Mouse (Mus musculus): ENCODE measurements at regions not wholly inside any gene's neighbourhood (a gene's known extent, or its start where the extent isn't known, plus 50 kb on each side); places are given as distances from the start of the nearest gene placed in this dataset.

DNA sequence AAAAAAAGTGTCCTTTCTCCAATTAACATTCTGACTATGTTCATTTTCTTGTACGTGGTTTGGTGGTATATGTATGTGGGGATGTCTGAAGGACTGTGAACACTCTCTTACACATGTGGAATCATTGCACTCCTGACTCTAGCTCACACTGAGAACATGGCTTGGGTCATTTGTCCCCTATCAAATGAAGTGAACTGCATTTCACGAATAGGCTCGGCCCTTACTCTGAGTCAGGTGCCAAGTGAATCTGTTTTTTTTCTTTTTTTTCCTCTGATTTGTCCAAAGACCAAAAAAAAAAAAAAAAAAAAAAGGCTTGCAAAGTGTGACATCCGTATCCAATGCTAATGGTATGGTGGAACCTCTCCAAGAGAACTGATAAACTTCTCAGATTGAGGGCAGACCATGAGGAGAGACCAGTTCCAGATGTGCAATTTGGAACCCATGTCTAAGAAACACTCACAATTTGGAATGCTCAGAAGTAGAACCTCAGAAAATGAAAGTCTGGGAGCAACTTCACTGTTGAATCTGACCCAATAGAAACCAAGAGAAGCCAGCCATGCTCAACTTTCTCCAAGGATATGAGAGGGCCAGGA, 631.7 kb upstream of the Fam160b2 start:
- DNase-seq (ENCODE audit: low spot score in 2 of 2) = no peak

DNA sequence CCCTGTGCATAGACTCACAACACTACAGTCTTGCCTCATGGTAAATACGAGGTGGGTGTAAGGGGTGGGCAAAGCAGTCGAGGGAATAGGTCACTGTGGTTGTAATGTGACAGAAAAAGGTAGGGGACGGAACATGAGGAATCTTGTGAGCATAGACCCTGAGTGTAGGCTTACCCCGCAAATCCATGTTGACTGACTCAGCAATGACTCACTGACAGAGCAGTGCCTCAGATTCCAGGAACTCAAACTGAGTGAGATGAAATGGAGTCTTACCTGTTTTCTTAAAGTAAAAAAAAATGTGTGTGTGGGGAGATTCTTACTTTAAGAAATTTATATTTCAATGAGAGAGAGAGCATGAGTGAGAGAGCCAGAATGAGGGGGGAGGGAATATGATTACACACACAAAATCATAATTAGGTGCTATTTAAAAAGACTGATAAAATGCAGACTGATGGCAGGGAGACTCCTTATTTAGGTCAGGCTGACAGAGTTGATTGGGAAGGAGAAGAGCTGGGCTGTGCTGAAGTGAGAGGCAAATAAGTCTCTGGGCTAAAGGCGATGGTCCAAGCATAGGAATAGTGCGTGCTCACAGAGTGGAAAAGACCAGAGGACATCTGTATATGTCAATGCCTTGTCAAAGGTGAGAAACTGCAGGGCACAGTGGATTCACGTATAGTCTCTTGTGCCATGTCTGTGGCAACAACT, 631.0 kb upstream of the Fam160b2 start:
- DNase-seq (ENCODE audit: low spot score in 2 of 2) = no peak

DNA sequence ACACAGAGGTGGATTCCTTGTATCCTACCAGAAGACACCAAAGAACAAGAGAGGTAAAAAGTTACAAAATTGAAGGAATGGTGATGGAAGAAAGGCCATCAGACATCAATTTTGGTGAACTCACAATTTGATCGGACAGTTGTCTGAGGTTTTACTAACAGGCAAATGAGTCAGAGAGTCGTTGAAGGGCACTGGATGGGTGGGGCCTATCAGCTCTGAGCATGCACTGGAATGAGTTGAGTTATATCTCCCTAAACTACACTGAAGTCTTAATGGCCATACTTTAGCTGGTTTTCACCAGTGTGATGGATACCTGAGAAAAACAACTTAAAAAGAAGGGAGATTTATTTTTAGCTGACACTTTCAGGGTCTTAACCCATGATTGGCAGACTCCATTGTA, 630.3 kb upstream of the Fam160b2 start:
- DNase-seq (ENCODE audit: low spot score in 2 of 2) = no peak

DNA sequence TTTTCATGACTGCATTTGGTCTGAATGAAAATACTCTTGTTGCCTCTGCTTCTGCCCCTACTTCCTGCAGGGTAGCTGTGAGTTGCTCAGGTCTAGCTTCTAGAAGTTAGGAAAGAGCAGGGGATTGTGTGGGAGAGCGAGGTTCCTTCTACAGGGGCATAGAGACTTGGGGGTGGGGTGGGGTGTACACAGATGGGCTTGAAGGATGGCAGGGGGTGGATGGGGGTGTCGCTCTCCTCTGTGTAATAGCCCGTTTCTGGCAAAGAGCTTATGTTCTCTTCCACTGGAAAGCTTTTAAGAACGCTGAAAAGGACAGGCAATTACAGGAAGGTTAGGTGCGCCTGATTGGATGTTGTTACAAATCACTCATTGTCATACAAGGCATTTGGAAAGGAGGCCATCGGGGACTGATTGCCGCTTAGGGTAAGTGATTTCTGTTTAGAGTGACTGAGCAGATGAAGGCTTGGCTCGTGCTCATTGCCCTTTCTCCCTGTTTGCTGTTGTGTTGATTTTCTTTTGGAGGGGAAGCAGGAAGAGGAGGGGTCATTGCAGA, 629.3 kb upstream of the Fam160b2 start:
- DNase-seq (ENCODE audit: low spot score in 2 of 2) = no peak

DNA sequence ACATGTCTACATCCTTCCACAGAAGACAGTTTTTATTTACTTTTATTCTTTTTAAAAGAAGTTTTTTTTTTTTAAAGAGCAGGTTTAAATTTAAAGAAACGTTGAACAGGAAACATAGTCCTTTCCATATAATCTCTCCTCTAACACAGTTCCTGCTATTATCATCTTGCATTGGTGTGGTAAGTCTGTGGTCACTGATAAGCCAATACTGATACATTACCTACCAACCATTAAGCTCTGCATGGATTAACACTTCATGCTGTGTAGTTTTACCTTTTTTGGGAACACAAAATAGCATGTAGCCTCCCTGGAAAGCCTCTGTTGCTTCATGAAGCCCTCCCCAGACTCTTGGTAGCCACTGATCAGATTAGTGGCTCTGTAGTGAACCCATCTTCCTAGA, 617.4 kb upstream of the Fam160b2 start:
- DNase-seq (ENCODE audit: low spot score in 2 of 2) = no peak

DNA sequence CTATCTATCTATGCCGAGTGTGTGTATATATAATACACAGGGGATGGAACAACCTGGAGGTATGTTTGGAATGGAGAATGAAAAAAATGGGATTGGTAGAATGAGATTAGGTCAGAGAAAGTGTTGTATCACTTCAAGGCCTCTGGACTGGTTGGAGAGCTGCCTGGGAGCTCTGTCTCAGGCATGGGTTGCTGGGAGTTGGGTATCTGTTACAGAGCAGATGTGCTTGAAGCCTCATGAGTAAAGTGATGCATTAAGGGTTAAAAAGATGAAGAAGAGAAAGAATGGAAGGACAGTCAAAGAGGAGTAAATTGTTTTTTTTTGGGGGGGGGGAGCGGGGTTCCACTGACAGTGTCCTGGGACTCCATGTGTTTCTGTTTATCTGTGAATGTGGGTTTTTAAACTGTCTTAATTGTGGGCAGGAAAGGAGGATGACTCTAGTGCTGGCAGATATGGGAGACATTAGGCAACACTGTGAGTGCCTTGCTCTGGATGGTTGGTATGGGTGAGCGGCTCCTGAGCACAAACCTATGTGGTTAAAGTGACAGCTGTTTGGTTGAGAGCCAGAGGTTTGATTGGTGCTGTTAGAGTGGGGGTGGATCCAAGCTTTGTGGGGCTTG, 611.8 kb upstream of the Fam160b2 start:
- no peak for DNase-seq (ENCODE audit: low spot score in 2 of 2)

DNA sequence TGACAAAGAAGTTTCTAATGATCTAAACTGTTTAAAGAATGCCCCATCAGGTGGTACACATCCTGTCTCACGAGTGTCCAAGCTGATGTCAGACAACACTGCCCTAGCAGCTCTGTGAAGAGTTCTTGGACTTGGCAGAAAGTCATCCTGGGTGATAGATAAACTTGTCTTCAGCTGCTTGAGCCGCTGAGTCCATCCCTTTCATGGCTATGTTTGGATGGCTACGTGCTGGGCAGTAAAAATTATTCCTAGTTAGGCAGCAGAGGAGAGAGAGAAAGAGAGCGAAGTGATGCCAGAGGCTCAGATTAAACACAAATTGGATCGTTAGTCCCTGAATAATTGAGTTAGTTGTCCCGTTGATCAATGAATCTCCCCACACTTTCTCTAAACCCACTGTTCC, 603.8 kb upstream of the Fam160b2 start:
- no peak for DNase-seq (ENCODE audit: low spot score in 2 of 2)

DNA sequence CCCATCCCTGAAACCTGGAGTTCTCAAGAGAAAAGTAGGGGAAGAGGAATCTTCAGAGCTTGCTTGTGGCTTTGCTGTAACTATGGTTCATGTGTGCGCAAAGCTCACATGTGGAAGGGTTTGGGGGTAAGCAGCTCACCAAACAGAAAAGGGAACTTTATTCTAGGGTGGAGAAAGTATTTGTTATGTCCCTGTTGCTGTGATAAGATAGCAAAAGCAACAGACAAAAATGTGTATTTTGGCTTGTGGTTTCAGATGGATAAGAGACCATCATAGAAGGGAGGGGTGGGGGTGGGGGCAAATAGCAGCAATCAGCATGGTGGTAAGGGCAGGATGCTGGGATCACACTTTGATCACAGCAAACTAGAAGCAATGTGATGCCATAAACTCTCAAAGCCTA, 601.3 kb upstream of the Fam160b2 start:
- DNase-seq (ENCODE audit: low spot score in 2 of 2) = no peak

DNA sequence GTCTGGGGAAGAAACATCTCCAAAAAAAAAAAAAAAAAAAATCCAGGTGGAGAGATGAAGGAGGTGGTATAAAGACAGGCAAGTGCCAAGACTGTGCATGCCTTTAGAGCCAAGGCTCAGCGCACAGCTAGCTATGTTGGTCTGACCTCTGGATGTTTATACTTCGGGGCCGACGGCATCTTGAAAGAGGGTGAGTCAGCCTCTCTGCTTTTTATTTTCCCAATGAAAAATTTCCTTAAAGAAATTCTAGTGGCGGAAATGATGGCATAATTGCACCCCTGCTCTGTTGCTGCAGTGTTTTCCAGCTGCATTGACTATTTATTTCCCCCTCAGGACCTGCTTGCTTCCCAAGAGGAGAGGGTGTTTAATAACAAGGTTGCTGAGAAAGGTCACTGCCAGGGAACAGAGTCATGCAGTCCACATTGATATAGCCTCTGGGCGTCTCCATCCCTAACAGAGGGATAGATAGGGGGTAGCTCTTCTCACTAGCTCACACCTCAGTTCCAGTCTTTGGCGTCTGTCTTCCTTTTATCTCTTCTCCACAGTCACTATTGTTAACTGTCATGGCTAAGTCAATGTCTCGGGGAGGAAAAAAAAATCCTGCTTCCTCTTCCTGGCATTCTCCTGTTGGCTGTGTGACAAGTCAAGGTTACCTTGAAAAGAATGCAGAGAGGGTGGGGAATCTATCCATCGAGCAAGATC, 599.7 kb upstream of the Fam160b2 start:
- no peak for DNase-seq (ENCODE audit: low spot score in 2 of 2)

DNA sequence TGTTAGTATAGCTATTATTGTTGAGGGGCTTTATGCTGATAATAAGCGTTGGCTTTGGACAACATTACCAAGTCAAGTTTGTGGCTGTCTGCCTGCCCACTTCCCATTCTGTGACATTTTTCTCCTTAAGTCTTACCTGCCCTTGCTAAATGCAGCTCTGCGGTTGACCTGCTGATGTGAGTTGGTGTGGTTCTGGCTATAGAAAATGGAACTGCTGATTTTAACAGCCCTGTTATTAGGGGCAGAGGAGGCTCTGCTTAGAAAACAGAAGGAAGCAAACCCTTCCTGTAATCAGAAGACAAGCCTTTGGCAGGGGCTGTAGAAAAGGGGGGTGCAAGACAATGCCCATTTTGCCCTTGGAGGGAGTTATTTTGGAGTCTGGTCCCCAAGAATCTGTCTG, 594.6 kb upstream of the Fam160b2 start:
- no peak for DNase-seq (ENCODE audit: low spot score in 2 of 2)

DNA sequence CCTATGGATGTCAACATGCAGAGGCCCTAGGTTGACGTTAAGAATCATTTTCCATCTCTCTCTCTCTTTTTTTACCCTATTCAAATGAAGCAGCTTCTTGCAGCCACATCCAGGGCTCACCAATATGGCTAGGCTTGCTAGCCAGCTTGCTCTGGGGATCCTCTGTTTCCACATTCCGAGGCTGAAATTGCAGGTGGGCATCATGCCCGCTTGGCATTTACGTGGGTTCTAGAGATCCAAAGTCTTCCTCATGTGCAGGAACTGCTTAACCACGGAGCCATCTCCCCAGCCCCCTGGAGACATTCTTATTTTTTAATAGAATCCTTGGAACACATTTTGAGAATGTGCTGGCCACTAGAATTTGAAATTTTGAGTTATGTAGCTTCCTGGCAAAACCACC, 592.9 kb upstream of the Fam160b2 start:
- no peak for DNase-seq (ENCODE audit: low spot score in 2 of 2)

DNA sequence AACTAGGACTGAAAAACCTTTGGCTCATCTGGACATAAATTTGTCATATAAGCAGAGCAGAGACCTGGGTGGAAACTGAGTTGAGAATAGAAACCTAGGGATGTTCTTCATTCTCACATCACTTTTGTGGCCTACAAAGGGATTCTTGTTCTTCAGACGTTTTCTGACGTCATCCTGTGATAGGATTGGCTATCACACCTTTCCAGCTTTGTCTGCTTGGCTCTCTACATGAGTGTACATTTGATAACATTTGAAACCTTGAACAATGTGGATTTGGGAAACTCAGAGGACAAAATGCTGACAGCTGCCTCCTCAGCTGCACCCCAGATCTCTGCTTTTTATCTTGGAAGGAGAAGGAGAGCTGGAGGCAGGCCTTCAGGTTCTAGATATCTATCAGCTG, 589.7 kb upstream of the Fam160b2 start:
- no peak for DNase-seq (ENCODE audit: low spot score in 2 of 2)

DNA sequence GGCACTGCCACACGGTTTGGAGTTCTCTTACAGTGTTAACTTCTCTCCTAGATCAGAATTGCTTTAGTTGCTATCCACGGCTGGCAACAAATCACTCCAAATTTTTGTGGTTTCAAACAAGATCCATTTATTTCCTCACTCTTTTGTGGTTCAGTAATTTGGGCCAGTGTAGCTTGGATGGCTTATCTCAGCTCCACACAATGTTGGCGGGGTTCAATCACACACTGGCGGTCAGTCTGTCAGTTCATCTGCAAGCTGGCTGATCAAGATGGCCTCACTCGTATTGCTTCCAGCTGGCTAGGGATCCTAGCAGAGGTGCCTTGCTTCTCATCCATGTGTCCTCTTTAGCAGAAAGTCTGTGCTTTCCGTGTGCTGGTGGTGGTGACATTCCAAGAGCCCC, 577.7 kb upstream of the Fam160b2 start:
- no peak for DNase-seq (ENCODE audit: low spot score in 2 of 2)

DNA sequence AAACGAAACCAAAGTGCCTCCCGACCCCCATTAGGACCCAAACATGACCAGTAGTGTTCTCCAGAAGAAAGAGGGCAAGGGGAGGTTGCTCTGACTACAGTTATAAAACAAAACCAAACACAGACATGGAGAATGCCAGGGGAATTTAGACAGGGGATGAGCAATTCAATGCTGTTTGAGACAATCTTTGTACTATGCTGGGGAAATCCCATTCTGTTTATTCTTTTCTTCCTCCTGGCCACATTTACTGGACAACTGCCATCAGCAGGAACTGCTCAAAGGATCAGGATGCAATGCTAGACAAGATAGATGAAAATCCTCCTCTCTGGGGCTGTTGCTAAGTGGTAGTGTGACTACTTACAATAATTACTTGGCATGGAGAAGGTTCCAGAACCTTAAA, 574.5 kb upstream of the Fam160b2 start:
- DNase-seq (ENCODE audit: low spot score in 2 of 2) = no peak

DNA sequence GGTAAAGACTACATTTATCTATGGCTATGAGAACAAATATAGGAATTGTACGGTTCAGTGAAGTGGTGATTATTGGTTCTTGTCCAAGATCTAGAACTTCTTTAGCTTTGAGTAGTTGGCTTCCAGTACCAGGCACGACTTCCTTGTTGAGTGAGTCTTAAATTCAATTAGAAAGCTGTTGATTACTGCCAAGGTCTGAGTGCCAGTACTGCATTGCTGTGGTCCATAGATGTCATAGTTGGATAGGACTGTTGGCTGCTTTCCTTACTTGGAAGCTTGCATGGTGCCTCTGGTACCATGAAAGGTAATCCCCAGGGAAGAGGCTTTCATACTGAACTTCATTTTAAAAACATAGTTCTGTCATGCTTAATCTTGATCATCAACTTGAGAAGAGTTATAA, 559.9 kb upstream of the Fam160b2 start:
- DNase-seq (ENCODE audit: low spot score in 2 of 2) = no peak

DNA sequence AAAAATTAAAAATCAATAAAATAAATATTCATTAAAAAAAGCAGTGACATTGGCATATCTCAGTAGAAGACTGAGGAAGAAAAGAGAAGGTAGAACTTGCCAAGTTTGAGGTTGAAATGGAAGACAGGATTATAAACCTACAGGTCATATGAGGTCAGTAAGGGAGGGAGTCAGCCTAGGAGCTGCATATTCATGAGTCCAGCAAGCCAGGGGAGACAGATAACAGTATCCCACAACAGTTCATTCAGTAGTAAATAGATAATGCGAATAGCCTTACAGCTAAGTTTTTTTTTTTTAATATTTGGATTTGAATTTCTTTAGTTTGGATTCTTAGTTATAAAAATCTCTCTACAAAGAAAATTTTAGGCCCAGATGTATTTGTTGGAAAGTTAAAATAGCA, 542.8 kb upstream of the Fam160b2 start:
- DNase-seq (ENCODE audit: low spot score in 2 of 2) = no peak

DNA sequence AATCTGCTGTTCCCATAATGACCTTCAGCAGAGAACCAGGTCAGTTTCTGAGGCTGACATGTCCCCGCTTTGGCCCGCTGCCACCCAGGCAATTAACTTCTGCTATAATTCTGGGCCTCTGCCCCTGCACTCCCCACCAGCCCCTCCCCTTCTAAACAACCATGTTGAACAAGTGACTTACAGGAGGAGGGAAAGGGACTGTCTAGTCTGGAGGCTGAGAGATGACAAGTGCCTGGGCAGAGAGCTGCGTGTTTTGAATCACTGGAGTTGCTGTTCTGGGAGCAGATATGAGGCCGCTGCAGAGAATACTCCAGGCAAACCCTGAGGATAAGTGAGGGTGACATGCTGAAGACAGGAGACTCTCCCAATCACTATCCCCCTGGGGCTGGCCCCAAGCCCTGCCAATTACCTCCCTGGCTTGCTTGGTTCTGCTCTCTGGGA, 530.2 kb upstream of the Fam160b2 start:
- DNase-seq (ENCODE audit: low spot score in 2 of 2) = no peak

DNA sequence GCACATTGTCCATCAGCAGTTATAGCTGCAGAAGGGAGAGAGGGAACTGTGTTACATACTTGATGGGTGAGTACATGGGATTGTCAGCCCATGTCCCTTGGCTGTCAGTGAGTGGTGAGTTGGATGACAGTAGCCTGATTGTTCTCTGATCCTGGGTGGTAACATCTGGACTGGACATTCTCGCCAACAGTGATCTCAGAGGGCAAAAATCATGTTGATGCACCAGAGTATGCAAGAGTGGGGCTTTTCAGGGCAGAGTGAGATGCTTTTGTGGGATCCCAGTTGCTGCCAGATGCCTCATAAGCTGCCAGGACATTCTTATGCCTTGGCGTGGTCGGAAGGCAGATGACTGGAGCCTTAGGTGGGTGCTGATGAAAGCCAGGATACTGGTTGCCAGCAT, 528.9 kb upstream of the Fam160b2 start:
- no peak for DNase-seq (ENCODE audit: low spot score in 2 of 2)

DNA sequence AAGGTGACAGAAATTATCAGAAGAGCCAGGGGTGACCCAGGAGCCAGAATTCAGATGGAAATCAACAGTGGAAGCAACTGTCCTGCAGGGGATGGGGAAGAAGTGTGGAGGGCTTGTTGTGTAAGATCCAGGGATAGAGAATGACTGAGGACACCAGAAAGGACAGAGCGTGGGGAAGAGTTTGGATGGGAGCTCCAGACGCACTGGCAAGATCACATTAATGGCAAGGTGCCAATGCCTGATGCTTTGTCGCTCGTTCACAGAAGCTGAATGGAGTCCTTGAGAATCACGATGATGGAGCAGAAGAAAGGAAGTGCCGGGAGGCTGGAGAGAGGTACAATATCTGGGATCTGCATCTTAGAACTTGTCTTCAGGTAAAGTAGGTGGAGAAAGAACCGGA, 519.0 kb upstream of the Fam160b2 start:
- no peak for DNase-seq (ENCODE audit: low spot score in 2 of 2)

DNA sequence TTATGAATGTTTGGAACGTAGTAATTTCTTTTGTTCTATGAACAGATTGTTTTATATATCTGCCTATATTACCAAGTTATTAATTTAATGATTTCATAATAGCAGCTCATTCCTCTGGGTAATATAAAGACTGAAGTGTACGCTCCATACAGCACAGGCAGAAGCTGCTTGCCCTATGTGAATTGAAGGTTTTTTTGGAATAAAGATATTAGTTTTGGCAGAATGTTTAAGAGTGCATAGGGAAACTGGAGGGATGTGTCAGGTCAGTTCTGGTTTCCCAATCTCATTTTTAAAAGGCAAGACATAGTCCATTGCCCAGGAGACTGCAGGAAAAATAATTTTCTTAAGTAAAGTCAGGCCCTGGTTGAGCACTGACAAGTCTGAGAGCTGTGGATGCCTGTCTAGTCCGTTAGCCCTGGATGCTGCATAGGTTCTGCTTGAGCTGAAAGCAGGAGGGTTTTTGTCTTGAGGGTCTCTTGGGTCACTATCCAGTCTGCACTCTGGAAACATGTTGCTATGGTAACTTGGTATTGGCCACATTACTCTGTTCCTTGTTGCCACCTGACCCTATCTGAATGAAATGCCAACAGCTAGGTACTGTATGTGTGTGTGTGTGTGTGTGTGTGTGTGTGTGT, 516.3 kb upstream of the Fam160b2 start:
- no peak for DNase-seq (ENCODE audit: low spot score in 2 of 2)

DNA sequence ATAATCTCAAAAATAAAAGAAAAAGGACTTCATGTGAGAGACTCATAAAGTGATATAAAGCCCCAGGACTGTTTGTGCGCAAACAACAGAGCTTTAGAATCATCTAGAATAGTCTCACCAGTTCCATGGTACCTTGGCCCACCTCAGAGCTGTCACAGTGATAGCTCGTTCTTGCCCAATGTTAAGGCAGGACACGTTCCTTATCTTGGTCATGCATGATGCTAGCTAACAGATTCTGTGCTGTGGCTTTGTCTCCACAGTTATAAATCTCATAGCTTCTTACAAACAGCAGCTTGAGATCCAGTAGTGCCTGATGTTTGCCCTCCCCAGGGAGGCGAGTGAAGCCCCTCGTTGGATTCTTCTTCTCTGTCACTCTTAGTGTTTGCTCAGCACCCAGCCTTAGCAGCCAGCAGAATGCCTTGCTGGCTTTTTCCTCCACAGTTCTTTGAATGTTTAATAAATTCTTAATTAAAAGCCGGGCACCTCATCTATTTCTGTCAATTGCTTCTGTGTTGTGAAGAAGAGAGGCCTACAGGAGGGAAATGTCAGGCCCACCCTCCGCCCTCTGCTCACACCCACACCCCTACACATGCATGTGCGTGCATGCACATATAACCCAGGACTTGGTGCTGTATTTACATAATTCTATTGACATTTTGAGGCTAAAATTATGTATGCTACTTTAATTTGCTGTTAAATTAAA, 515.6 kb upstream of the Fam160b2 start:
- DNase-seq (ENCODE audit: low spot score in 2 of 2) = no peak

All from frontal cortex, postnatal 25 days (tissue).